Mouse (Mus musculus) kidney, embryonic 16.5 days (tissue): ENCODE results near the gene Paics. TPM values are rescaled to one million over a fixed set of nuclear protein-coding genes. Genes with fewer than 3 reads are reported as not detected.

ENCODE experiments used
- ATAC-seq: fragments of 200-750 bp; cut with Nextera tagmentation; 2 replicates; pipeline ENCODE4 v1.8.0; 2017; ENCODE audit warnings: moderate TSS enrichment; ENCODE audit not compliant: low FRiP score, low TSS enrichment
- H3K27ac ChIP-seq: fragments of 300-500 bp; sonication (generic); 2 replicates; pipeline ENCODE4 v1.5.1; 2014; ENCODE audit warnings: low read length
- H3K27me3 ChIP-seq: fragments of 300-500 bp; sonication (generic); 2 replicates; pipeline ENCODE4 v1.6.1; 2014; ENCODE audit warnings: low read length, control low read depth, mixed read lengths; ENCODE audit not compliant: insufficient read depth
- H3K36me3 ChIP-seq: fragments of 300-500 bp; sonication (generic); 2 replicates; pipeline ENCODE4 v1.6.1; 2014; ENCODE audit warnings: low read length, control low read depth, mixed read lengths; ENCODE audit not compliant: insufficient read depth
- H3K4me1 ChIP-seq: fragments of 300-500 bp; sonication (generic); 2 replicates; pipeline ENCODE4 v1.6.1; 2014; ENCODE audit warnings: low read length, control low read depth, mixed read lengths; ENCODE audit not compliant: insufficient read depth
- H3K4me2 ChIP-seq: fragments of 300-500 bp; sonication (generic); replicated peaks from 2 replicates; pipeline ENCODE4 v1.6.1; 2014; ENCODE audit warnings: low read depth, low read length
- H3K4me3 ChIP-seq: fragments of 300-500 bp; sonication (generic); 2 replicates; pipeline ENCODE4 v1.5.1; 2014; ENCODE audit warnings: mild to moderate bottlenecking, low read length
- H3K9ac ChIP-seq: fragments of 300-500 bp; sonication (generic); replicated peaks from 2 replicates; pipeline ENCODE4 v1.6.1; 2014; ENCODE audit warnings: low read length
- H3K9me3 ChIP-seq: fragments of 300-500 bp; sonication (generic); 2 replicates; pipeline ENCODE4 v1.6.1; 2016; ENCODE audit warnings: low read length, control low read depth
- WGBS: fragments of 180-500 bp; shearing (Covaris S2); extraction: QIAGEN DNeasy Blood & Tissue Kit; methylation state at CpG from one replicate; pipeline ENCODE4 v1.1.7; 2014; 5-methylcytosine and 5-hydroxymethylcytosine counted together
- polyA plus RNA-seq: library from polyadenylated mRNA; unstranded; fragments of >200 nt; fragmentation: Nextera tagmentation; extraction: Ambion mirVana; gene quantifications from 2 replicates; pipeline ENCODE4 v1.2.1, GENCODE M21; 2015

The Paics gene
- polyA plus RNA-seq, 1 experiment from 2014 or later: 353 TPM

- no peak overlapping the region for H3K4me2 ChIP-seq
- H3K36me3 ChIP-seq: peaks cover 52% of the 10 kb centered on the region
- no peaks in the 10 kb centered on the region for H3K27me3 ChIP-seq
- no peak overlapping the region for H3K9ac ChIP-seq
- H3K4me3 ChIP-seq: no peak overlapping the region
- ATAC-seq: no peak
- 75% methylated on average over 1 of the region's 1 CpGs for WGBS
- H3K4me1 ChIP-seq: peaks cover 11% of the 10 kb centered on the region
- peak overlapping the region; percentile 52; the same call in 1 of the 2 replicates for H3K27ac ChIP-seq
- H3K9me3 ChIP-seq: peaks cover 15% of the 10 kb centered on the region; the same call in 1 of the 2 replicates
Measured at GRCm38 (mm10) chr5:76924296-76924695, 26.8 kb upstream of the Paics start.

- Histone ChIP-seq H3K27ac (peak overlapping the region; percentile 86), H3K4me2 (peak overlapping the region; percentile 35), H3K4me3 (peak overlapping the region; percentile 27), H3K9me3 (peaks cover 18% of the 10 kb centered on the region; the same call in 1 of the 2 replicates), H3K27me3 (no peaks in the 10 kb centered on the region), H3K9ac (peak overlapping the region; percentile 50; the same call in 1 of the 2 replicates), H3K4me1 (peaks cover 18% of the 10 kb centered on the region), H3K36me3 (peaks cover 28% of the 10 kb centered on the region)
- ATAC-seq: peak; percentile 66; the same call in 1 of the 2 replicates
- 68% methylated on average over 16 of the region's 16 CpGs for WGBS
Measured at GRCm38 (mm10) chr5:76928124-76928832, 22.8 kb upstream of the Paics start.

- H3K36me3 ChIP-seq: peaks cover 28% of the 10 kb centered on the region
- H3K9me3 ChIP-seq: peaks cover 18% of the 10 kb centered on the region; the same call in 1 of the 2 replicates
- H3K27ac ChIP-seq: peak overlapping the region; percentile 86; the same call in 1 of the 2 replicates
- peak; percentile 82 for ATAC-seq
- H3K4me3 ChIP-seq: no peak overlapping the region
- no peak overlapping the region for H3K9ac ChIP-seq
- H3K4me2 ChIP-seq: peak overlapping the region; percentile 0; the same call in 1 of the 2 replicates
- WGBS: 52% methylated on average over 7 of the region's 7 CpGs
- no peaks in the 10 kb centered on the region for H3K27me3 ChIP-seq
- H3K4me1 ChIP-seq: peaks cover 18% of the 10 kb centered on the region
Measured at GRCm38 (mm10) chr5:76929180-76929877, 21.8 kb upstream of the Paics start.

- Histone ChIP-seq H3K9me3 (peaks cover 6% of the 10 kb centered on the region; the same call in 1 of the 2 replicates), H3K4me3 (no peak overlapping the region), H3K4me2 (no peak overlapping the region), H3K27me3 (no peaks in the 10 kb centered on the region), H3K27ac (no peak overlapping the region), H3K9ac (no peak overlapping the region), H3K36me3 (peaks cover 22% of the 10 kb centered on the region), H3K4me1 (peaks cover 11% of the 10 kb centered on the region; the same call in 1 of the 2 replicates)
- 97% methylated on average over 8 of the region's 8 CpGs for WGBS
- no peak for ATAC-seq
Measured at GRCm38 (mm10) chr5:76939717-76940116, 11.4 kb upstream of the Paics start.

DNA sequence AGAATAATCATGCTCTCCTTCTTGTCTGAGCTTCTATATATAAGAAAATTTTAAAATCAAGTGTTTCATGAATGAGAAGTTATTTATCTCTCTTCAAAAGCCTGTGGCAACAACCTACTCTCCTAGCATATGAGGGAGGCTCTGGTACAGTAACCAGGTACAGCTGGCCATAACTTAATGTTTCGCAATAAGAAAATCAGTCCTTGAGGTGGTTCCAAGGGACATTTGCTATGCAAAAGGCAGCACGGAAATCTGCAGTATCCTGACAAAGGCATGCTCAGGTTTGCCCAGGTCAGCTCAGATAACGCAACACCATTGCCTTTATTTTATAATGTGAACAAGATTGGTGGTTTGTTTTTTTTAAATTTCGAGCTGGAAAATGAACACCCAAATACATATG is 9.1 kb upstream of the Paics start:
- 86% methylated on average over 4 of the region's 4 CpGs for WGBS
- ATAC-seq: no peak
- H3K4me3 ChIP-seq: no peak overlapping the region
- no peak overlapping the region for H3K9ac ChIP-seq
- no peaks in the 10 kb centered on the region for H3K27me3 ChIP-seq
- H3K9me3 ChIP-seq: peaks cover 6% of the 10 kb centered on the region; the same call in 1 of the 2 replicates
- H3K4me2 ChIP-seq: no peak overlapping the region
- peaks cover 23% of the 10 kb centered on the region; the same call in 1 of the 2 replicates for H3K4me1 ChIP-seq
- H3K27ac ChIP-seq: peak overlapping the region; percentile 51; the same call in 1 of the 2 replicates
- peaks cover 22% of the 10 kb centered on the region for H3K36me3 ChIP-seq

DNA sequence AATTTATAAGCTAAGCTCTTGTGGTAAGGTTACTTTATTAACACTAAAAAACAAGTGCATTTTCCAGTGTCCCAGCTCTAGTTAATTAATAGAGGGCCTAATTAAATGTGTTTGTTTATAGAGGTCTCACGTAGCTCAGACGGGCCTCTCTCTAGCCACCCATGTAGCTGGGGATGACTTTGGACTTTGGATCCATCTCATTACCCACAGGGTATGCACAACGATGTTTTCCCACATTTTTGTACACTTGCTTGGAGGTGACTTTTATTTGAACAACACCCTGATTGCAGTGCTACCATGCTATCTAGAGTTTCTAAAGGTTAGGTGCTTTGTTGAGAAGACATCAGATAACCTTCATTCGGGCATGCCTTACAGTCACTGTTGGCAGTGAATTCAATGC is 8.6 kb upstream of the Paics start:
- WGBS: 53% methylated on average over 4 of the region's 4 CpGs
- ATAC-seq: peak; percentile 87
- H3K36me3 ChIP-seq: peaks cover 22% of the 10 kb centered on the region
- H3K4me2 ChIP-seq: no peak overlapping the region
- H3K27ac ChIP-seq: peak overlapping the region; percentile 69; the same call in 1 of the 2 replicates
- H3K4me3 ChIP-seq: no peak overlapping the region
- no peak overlapping the region for H3K9ac ChIP-seq
- peaks cover 6% of the 10 kb centered on the region; the same call in 1 of the 2 replicates for H3K9me3 ChIP-seq
- H3K27me3 ChIP-seq: no peaks in the 10 kb centered on the region
- peaks cover 24% of the 10 kb centered on the region; the same call in 1 of the 2 replicates for H3K4me1 ChIP-seq

- peaks cover 12% of the 10 kb centered on the region for H3K36me3 ChIP-seq
- no peak overlapping the region for H3K9ac ChIP-seq
- H3K27ac ChIP-seq: 0 out of 2 replicates have a peak overlapping the region, but pooled peaks have one; percentile 29
- 47% methylated on average over 6 of the region's 6 CpGs for WGBS
- H3K4me3 ChIP-seq: no peak overlapping the region
- no peaks in the 10 kb centered on the region for H3K9me3 ChIP-seq
- H3K4me1 ChIP-seq: peaks cover 40% of the 10 kb centered on the region
- H3K4me2 ChIP-seq: no peak overlapping the region
- H3K27me3 ChIP-seq: no peaks in the 10 kb centered on the region
- ATAC-seq: no peak
Measured at GRCm38 (mm10) chr5:76944965-76945677, 6.0 kb upstream of the Paics start.

GRCm38 (mm10) chr5:76945678-76946033 is 5.5 kb upstream of the Paics start:
- H3K27ac ChIP-seq: no peak overlapping the region
- WGBS: 85% methylated on average over 2 of the region's 2 CpGs

GRCm38 (mm10) chr5:76947142-76947541 is 4.0 kb upstream of the Paics start:
- Histone ChIP-seq H3K9me3 (no peaks in the 10 kb centered on the region), H3K4me1 (peaks cover 35% of the 10 kb centered on the region), H3K36me3 (peaks cover 5% of the 10 kb centered on the region; the same call in 1 of the 2 replicates), H3K4me3 (no peak overlapping the region), H3K27ac (no peak overlapping the region), H3K9ac (no peak overlapping the region), H3K27me3 (no peaks in the 10 kb centered on the region), H3K4me2 (no peak overlapping the region)
- WGBS: 83% methylated on average over 4 of the region's 4 CpGs
- no peak for ATAC-seq

More at GRCm38 (mm10) chr5:76945678-76946033, 5.5 kb upstream of the Paics start:
- Histone ChIP-seq H3K27me3 (no peaks in the 10 kb centered on the region), H3K36me3 (peaks cover 7% of the 10 kb centered on the region), H3K4me3 (no peak overlapping the region), H3K9ac (no peak overlapping the region), H3K4me1 (peaks cover 40% of the 10 kb centered on the region), H3K4me2 (no peak overlapping the region), H3K9me3 (no peaks in the 10 kb centered on the region)
- ATAC-seq: no peak
